Mouse (Mus musculus): ENCODE data around the gene Dclre1b. TPM values are rescaled to one million over a fixed set of nuclear protein-coding genes. Genes with fewer than 3 reads are reported as not detected.

The Dclre1b gene
- 10.8 and 11.3 TPM in 2 replicates for polyA plus RNA-seq (2012; rRNA removed)

DNA sequence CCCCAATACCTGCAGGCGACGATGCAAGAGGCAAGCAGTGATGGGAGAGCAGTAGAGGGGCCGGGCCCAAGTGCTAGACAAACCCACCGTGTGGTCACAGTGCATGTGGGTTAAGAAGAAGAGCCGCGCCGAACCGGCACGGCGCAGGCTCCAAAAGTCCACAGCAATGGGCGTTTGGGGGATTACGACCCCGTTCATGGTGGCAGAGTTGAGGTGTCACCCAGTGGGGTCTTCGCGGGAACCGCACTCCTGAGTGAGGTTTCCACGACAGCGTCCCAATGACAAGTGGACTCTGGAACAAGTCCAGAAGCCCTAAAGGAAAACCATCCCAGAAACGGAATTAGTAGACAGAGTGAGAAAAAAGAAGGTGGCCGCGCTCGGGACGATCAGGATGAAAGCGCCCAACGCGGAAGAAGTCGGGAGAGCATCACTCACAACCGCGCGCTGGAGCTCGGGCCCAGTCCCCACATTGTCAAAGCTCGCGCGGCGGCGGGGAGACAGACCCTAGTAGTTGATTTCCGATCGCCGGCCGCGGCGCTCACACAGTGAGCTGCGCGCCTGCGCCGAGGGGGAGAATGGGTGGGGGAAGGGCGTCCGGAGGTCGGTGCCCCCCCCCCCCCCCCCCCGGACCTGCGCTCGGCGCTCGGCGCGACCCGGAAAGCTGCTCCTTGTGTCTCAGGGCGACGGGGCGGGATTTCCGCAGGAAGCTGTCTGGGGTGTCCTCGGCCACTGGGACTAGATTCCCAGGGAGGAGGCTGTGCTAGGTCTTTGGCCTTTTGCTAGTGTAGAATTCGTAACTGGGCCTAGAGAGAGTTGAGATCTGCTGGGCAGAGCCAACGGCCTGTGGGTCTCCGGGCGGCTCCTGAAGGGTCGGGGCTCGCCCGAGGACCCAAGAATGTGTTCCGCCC lies at the start of gene Dclre1b, which contains the start of the genes Ap4b1 and Gm43064:
Dclre1b (minus strand) TSS at position 554 of the 908 bp plus-strand sequence.
Ap4b1 (plus strand) TSS at position 630 of the 908 bp plus-strand sequence.
Gm43064 (plus strand) TSS at position 683 of the 908 bp plus-strand sequence.

DNA sequence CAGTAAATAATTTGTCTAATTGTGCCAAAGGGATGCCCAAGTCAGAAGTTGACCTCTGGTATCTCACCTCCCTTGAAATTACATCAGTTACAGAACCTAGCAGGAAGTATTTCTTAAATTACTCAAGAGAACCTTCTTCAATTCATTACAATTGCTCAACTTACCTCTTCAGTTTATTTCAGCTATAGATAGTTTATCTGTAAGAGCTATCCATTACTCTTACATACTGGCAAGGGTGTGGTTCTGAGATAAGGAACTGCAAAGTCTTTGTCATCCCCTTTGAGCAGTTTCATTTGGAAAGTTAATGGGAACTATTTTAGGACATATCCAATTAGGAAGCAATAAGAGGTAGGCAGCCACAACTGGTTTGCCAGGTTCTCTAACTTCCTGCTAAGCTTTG lies 23.2 kb upstream of the Dclre1b start, which contains the start of gene Bcl2l15:
Bcl2l15 (plus strand) TSS at position 176 of the 400 bp plus-strand sequence.

DNA sequence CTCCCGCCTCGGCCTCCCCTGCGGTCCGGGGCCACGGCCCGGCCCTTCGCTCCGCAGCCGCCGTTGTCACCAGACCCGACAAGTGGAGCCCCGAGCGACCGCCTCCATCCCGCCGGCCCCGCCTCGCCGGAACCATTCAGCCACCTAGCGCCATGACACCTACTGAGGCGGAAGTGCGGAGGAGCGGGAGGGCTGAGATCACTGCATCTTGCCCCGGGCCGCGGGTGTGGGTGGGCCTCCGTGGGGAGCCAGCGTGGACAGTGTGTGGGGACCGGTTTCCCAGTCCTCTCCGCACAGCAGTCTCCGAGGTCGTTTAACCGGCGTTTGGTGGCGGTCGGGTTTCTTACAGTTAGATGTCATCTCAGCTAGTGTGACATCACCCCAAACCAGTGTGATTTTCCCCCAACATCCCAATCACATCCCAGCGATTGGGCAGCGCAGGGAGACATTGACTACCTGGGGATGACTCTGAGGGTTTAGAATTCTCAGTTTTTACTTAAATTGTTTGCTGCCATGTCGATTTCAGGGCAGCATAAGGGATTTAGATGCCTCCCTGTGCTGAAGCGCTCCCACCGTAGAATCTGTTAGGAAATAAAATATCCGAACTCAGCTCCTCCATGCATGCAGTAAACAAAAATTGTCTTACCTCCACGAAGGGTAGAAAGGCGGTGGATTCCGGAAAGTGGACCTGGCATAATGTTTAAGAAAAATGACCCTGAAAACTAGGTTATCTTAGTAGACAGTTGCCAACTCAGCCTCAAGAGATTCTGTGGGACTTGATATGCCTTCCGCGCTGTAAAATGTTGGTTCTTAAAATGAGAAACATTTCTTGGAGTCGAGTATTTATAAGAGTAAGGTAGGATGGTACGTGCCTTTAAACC lies 17.8 kb downstream of the Dclre1b start, which contains the start of gene Hipk1:
Hipk1 (minus strand) TSS at position 334 of the 881 bp plus-strand sequence.

Other genes starting within 250 kb of the Dclre1b start
- 11.2 and 12.8 TPM in 2 replicates for gene Syt6, start 234.2 kb downstream of the Dclre1b start, polyA plus RNA-seq (2012; rRNA removed)
- gene Atg4a-ps, start 163.4 kb downstream of the Dclre1b start, polyA plus RNA-seq (2012; rRNA removed) = 0.06 and 0.09 TPM in 2 replicates
- gene Olfml3, start 71.4 kb downstream of the Dclre1b start, polyA plus RNA-seq (2012; rRNA removed) = 6.5 and 12.7 TPM in 2 replicates
- gene Gm10964, start 70.1 kb downstream of the Dclre1b start, polyA plus RNA-seq (2012; rRNA removed) = not detected in 2 replicates
- 31.4 and 32.7 TPM in 2 replicates for gene Hipk1, start 17.9 kb downstream of the Dclre1b start, polyA plus RNA-seq (2012; rRNA removed)
- gene Ap4b1, start 76 bp upstream of the Dclre1b start, polyA plus RNA-seq (2012; rRNA removed) = 26.0 and 26.8 TPM in 2 replicates
- 0.20 and 0.38 TPM in 2 replicates for gene Gm43064, start 129 bp upstream of the Dclre1b start, polyA plus RNA-seq (2012; rRNA removed)
- gene Bcl2l15, start 23.2 kb upstream of the Dclre1b start, polyA plus RNA-seq (2012; rRNA removed) = 1.4 and 2.1 TPM in 2 replicates
- gene Ptpn22, start 50.4 kb upstream of the Dclre1b start, polyA plus RNA-seq (2012; rRNA removed) = 0.50 and 0.76 TPM in 2 replicates
- 15.9 and 18.6 TPM in 2 replicates for gene Rsbn1, start 104.7 kb upstream of the Dclre1b start, polyA plus RNA-seq (2012; rRNA removed)
- 27.4 and 30.7 TPM in 2 replicates for gene Phtf1, start 158.7 kb upstream of the Dclre1b start, polyA plus RNA-seq (2012; rRNA removed)